Mouse (Mus musculus): ENCODE results near the gene Dad1. TPM values are rescaled to one million over a fixed set of nuclear protein-coding genes. Genes with fewer than 3 reads are reported as not detected.

Dad1 gene
- polyA plus RNA-seq, 1 experiment from 2014 or later, result 372 TPM

DNA sequence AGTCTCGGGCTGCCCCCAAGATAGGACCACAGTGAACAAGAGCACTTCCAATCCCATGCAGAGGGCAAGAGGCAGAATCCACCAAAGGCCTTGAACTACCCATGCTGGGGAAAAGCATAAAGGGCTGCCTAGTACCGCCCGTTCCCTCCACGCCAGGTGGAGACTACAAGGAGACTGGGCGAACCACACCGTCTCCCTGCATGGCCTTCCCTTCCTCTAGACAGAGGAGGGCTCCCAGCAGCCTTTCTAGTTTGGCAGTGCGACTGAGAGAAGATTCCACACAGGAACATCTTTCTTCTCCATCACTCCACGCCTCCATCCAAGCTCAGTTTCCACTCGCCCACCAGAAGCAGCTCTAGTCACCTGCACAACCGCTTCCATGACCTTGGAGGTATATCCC is 14.1 kb upstream of the Dad1 start:
- DNase-seq (ENCODE audit: low spot score), result no peak
- H3K4me1 ChIP-seq (ENCODE audit: control insufficient read depth, insufficient read depth, low read length), result no peaks in the 10 kb centered on the region
- H3K9me3 ChIP-seq (replicated peaks; ENCODE audit: control insufficient read depth, low read length), result no peaks in the 10 kb centered on the region
- H3K27me3 ChIP-seq (replicated peaks; ENCODE audit: control insufficient read depth, insufficient read depth, low read length), result no peaks in the 10 kb centered on the region
- no peak for ATAC-seq
- H3K27ac ChIP-seq (ENCODE audit: low read depth, low read length), result no peak overlapping the region
- no peak overlapping the region for H3K4me3 ChIP-seq (ENCODE audit: low read depth, low read length)
- H3K9ac ChIP-seq (ENCODE audit: low read length), result no peak overlapping the region
- H3K36me3 ChIP-seq (ENCODE audit: control insufficient read depth, insufficient read depth, low read length), result 0 out of 2 replicates have a peak, but pooled peaks cover 3% of the 10 kb centered on the region
- WGBS, result 93% methylated on average over 10 of the region's 10 CpGs
- H3K4me2 ChIP-seq (ENCODE audit: low read length), result no peak overlapping the region

DNA sequence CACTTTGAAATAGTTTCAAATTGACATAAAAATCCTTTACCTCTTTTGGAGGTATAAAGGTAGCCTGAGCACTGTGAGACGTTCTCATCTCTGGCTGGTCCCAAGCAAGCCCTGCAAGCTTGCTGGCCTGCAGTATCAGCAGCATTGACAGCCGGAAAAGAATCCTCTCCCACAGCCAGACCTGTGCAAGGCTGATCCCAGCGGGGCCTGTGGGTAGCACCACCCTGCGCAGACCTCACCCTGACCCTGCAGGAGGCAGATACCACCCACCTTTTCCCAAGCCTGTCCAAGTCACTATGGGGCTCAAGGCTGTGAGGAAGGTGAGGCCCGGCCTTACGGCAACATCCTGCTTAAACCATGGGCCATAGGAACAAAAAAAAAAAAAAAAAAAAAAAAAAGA is 12.0 kb upstream of the Dad1 start:
- Histone ChIP-seq H3K4me2 (ENCODE audit: low read length) (no peak overlapping the region), H3K27ac (ENCODE audit: low read depth, low read length) (no peak overlapping the region), H3K4me3 (ENCODE audit: low read depth, low read length) (no peak overlapping the region), H3K36me3 (ENCODE audit: control insufficient read depth, insufficient read depth, low read length) (0 out of 2 replicates have a peak, but pooled peaks cover 3% of the 10 kb centered on the region), H3K9me3 (replicated peaks; ENCODE audit: control insufficient read depth, low read length) (no peaks in the 10 kb centered on the region), H3K4me1 (ENCODE audit: control insufficient read depth, insufficient read depth, low read length) (no peaks in the 10 kb centered on the region), H3K27me3 (replicated peaks; ENCODE audit: control insufficient read depth, insufficient read depth, low read length) (no peaks in the 10 kb centered on the region), H3K9ac (ENCODE audit: low read length) (no peak overlapping the region)
- WGBS, result 68% methylated on average over 6 of the region's 6 CpGs
- DNase-seq (ENCODE audit: low spot score) (no peak), ATAC-seq (no peak)

- no peaks in the 10 kb centered on the region; the same call in 1 of the 2 replicates for H3K4me1 ChIP-seq (ENCODE audit: control insufficient read depth, insufficient read depth, low read length)
- H3K9ac ChIP-seq (ENCODE audit: low read length), result no peak overlapping the region
- H3K9me3 ChIP-seq (replicated peaks; ENCODE audit: control insufficient read depth, low read length), result no peaks in the 10 kb centered on the region
- DNase-seq (ENCODE audit: low spot score) (no peak), ATAC-seq (no peak)
- WGBS, result 42% methylated on average over 10 of the region's 10 CpGs
- no peak overlapping the region for H3K27ac ChIP-seq (ENCODE audit: low read depth, low read length)
- H3K36me3 ChIP-seq (ENCODE audit: control insufficient read depth, insufficient read depth, low read length), result 0 out of 2 replicates have a peak, but pooled peaks cover 3% of the 10 kb centered on the region
- H3K27me3 ChIP-seq (replicated peaks; ENCODE audit: control insufficient read depth, insufficient read depth, low read length), result no peaks in the 10 kb centered on the region
- no peak overlapping the region for H3K4me3 ChIP-seq (ENCODE audit: low read depth, low read length)
- no peak overlapping the region for H3K4me2 ChIP-seq (ENCODE audit: low read length)
Observed at GRCm38 (mm10) chr14:54265093-54265492, 11.2 kb upstream of the Dad1 start.

GRCm38 (mm10) chr14:54264231-54264630 is 10.3 kb upstream of the Dad1 start:
- Histone ChIP-seq H3K4me2 (ENCODE audit: low read length) (no peak overlapping the region), H3K27ac (ENCODE audit: low read depth, low read length) (no peak overlapping the region), H3K27me3 (replicated peaks; ENCODE audit: control insufficient read depth, insufficient read depth, low read length) (no peaks in the 10 kb centered on the region), H3K4me3 (ENCODE audit: low read depth, low read length) (no peak overlapping the region), H3K9me3 (replicated peaks; ENCODE audit: control insufficient read depth, low read length) (no peaks in the 10 kb centered on the region), H3K36me3 (ENCODE audit: control insufficient read depth, insufficient read depth, low read length) (0 out of 2 replicates have a peak, but pooled peaks cover 3% of the 10 kb centered on the region), H3K9ac (ENCODE audit: low read length) (no peak overlapping the region), H3K4me1 (ENCODE audit: control insufficient read depth, insufficient read depth, low read length) (peaks cover 4% of the 10 kb centered on the region; the same call in 1 of the 2 replicates)
- ATAC-seq (no peak), DNase-seq (ENCODE audit: low spot score) (no peak)
- 92% methylated on average over 7 of the region's 7 CpGs for WGBS

DNA sequence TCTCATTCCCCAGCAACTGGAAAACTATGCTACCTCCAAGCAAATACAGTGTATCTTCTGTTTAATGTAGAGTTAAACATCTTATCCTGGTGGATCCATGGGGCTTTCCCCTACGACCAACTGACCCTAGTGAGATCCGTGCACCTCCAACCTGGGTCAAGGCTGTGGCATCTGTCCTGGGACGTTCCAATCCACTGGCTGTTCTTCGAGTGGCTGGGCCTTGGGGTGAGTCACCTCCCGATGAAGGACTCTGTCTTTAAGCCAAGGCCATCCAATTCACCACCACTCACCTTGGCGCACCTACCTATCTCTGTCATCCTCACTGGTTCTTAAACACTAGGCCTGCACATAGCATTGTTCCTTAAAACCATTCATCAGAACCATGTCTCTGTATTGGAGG is 9.2 kb upstream of the Dad1 start:
- ATAC-seq (no peak), DNase-seq (ENCODE audit: low spot score) (no peak)
- H3K4me1 ChIP-seq (ENCODE audit: control insufficient read depth, insufficient read depth, low read length), result peaks cover 6% of the 10 kb centered on the region; the same call in 1 of the 2 replicates
- H3K9me3 ChIP-seq (replicated peaks; ENCODE audit: control insufficient read depth, low read length), result no peaks in the 10 kb centered on the region
- H3K27me3 ChIP-seq (replicated peaks; ENCODE audit: control insufficient read depth, insufficient read depth, low read length), result no peaks in the 10 kb centered on the region
- H3K27ac ChIP-seq (ENCODE audit: low read depth, low read length), result no peak overlapping the region
- no peak overlapping the region for H3K9ac ChIP-seq (ENCODE audit: low read length)
- H3K36me3 ChIP-seq (ENCODE audit: control insufficient read depth, insufficient read depth, low read length), result 0 out of 2 replicates have a peak, but pooled peaks cover 3% of the 10 kb centered on the region
- WGBS, result 93% methylated on average over 6 of the region's 6 CpGs
- H3K4me3 ChIP-seq (ENCODE audit: low read depth, low read length), result no peak overlapping the region
- H3K4me2 ChIP-seq (ENCODE audit: low read length), result no peak overlapping the region

DNA sequence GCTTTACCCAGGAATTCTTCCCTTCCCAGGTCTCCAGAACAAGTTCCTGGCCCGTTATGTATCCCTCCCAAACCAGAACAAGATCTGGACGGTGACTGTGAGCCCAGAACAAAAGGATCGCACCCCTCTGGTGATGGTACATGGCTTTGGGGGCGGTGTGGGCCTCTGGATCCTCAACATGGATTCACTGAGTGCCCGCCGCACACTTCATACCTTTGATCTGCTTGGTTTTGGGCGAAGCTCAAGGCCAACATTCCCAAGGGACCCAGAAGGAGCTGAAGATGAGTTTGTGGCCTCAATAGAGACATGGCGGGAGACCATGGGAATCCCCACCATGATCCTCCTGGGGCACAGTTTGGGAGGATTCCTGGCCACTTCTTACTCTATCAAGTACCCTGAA is 8.7 kb upstream of the Dad1 start:
- Histone ChIP-seq H3K9ac (ENCODE audit: low read length) (no peak overlapping the region), H3K9me3 (replicated peaks; ENCODE audit: control insufficient read depth, low read length) (no peaks in the 10 kb centered on the region), H3K36me3 (ENCODE audit: control insufficient read depth, insufficient read depth, low read length) (0 out of 2 replicates have a peak, but pooled peaks cover 3% of the 10 kb centered on the region), H3K27ac (ENCODE audit: low read depth, low read length) (no peak overlapping the region), H3K4me3 (ENCODE audit: low read depth, low read length) (no peak overlapping the region), H3K4me2 (ENCODE audit: low read length) (no peak overlapping the region), H3K27me3 (replicated peaks; ENCODE audit: control insufficient read depth, insufficient read depth, low read length) (no peaks in the 10 kb centered on the region), H3K4me1 (ENCODE audit: control insufficient read depth, insufficient read depth, low read length) (peaks cover 6% of the 10 kb centered on the region; the same call in 1 of the 2 replicates)
- DNase-seq (ENCODE audit: low spot score) (no peak), ATAC-seq (no peak)
- 91% methylated on average over 8 of the region's 8 CpGs for WGBS

DNA sequence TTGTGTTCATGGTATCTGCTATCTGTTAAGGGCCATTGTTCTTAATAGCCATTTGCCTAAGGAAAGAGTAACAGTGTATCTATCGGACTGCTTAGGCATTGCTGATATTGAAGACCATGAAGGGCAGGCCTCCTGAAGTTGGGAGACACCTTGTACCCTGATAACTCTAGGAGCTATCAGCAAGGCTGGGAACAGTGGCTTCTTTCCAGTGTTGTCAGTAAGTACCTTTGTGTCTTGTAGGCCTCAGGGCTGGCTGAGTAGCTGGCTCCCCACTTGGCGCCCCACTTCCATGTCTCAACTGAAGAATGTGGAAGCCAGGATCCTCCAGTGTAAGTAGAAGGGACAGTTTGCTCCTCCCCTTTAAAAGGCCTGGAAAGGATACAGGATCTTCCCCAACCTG is 7.5 kb upstream of the Dad1 start:
- no peak overlapping the region for H3K4me3 ChIP-seq (ENCODE audit: low read depth, low read length)
- peaks cover 6% of the 10 kb centered on the region; the same call in 1 of the 2 replicates for H3K4me1 ChIP-seq (ENCODE audit: control insufficient read depth, insufficient read depth, low read length)
- H3K27me3 ChIP-seq (replicated peaks; ENCODE audit: control insufficient read depth, insufficient read depth, low read length), result no peaks in the 10 kb centered on the region
- no peaks in the 10 kb centered on the region for H3K9me3 ChIP-seq (replicated peaks; ENCODE audit: control insufficient read depth, low read length)
- H3K27ac ChIP-seq (ENCODE audit: low read depth, low read length), result no peak overlapping the region
- 94% methylated on average over 2 of the region's 2 CpGs for WGBS
- DNase-seq (ENCODE audit: low spot score) (no peak), ATAC-seq (no peak)
- no peak overlapping the region for H3K4me2 ChIP-seq (ENCODE audit: low read length)
- H3K36me3 ChIP-seq (ENCODE audit: control insufficient read depth, insufficient read depth, low read length), result 0 out of 2 replicates have a peak, but pooled peaks cover 3% of the 10 kb centered on the region
- H3K9ac ChIP-seq (ENCODE audit: low read length), result no peak overlapping the region

- Histone ChIP-seq H3K27ac (ENCODE audit: low read depth, low read length) (no peak overlapping the region), H3K9ac (ENCODE audit: low read length) (no peak overlapping the region), H3K4me3 (ENCODE audit: low read depth, low read length) (no peak overlapping the region; the same call in 1 of the 2 replicates), H3K27me3 (replicated peaks; ENCODE audit: control insufficient read depth, insufficient read depth, low read length) (no peaks in the 10 kb centered on the region), H3K4me2 (ENCODE audit: low read length) (peak overlapping the region; percentile 64), H3K9me3 (replicated peaks; ENCODE audit: control insufficient read depth, low read length) (no peaks in the 10 kb centered on the region), H3K36me3 (ENCODE audit: control insufficient read depth, insufficient read depth, low read length) (0 out of 2 replicates have a peak, but pooled peaks cover 3% of the 10 kb centered on the region), H3K4me1 (ENCODE audit: control insufficient read depth, insufficient read depth, low read length) (peaks cover 6% of the 10 kb centered on the region; the same call in 1 of the 2 replicates)
- ATAC-seq, result no peak
- WGBS, result 78% methylated on average over 2 of the region's 2 CpGs
- DNase-seq (ENCODE audit: low spot score), result no peak
Observed at GRCm38 (mm10) chr14:54260196-54260595, 6.3 kb upstream of the Dad1 start.

DNA sequence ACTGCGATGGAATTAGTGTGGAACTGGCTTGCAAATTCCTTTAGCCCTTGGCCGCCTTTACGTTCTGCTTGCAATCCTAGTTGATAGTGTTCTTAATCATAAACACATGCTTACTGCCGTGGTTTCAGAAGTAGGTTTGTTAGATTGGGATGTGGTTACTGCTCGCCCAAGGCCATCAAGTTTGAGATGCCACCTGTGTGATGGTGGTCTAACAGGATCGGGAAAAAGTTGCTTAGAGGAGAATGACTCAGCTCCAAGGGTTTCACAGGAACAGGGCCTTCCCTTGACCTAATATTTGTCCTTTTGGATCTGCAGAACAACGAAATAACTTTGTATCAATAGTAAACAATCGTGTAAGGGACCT is 5.8 kb upstream of the Dad1 start:
- no peak overlapping the region for H3K27ac ChIP-seq (ENCODE audit: low read depth, low read length)
- H3K36me3 ChIP-seq (ENCODE audit: control insufficient read depth, insufficient read depth, low read length), result 0 out of 2 replicates have a peak, but pooled peaks cover 3% of the 10 kb centered on the region
- peaks cover 6% of the 10 kb centered on the region; the same call in 1 of the 2 replicates for H3K4me1 ChIP-seq (ENCODE audit: control insufficient read depth, insufficient read depth, low read length)
- H3K9ac ChIP-seq (ENCODE audit: low read length), result peak overlapping the region; percentile 62
- H3K4me2 ChIP-seq (ENCODE audit: low read length), result peak overlapping the region; percentile 64
- DNase-seq (ENCODE audit: low spot score) (no peak), ATAC-seq (no peak)
- H3K27me3 ChIP-seq (replicated peaks; ENCODE audit: control insufficient read depth, insufficient read depth, low read length), result no peaks in the 10 kb centered on the region
- 29% methylated on average over 8 of the region's 8 CpGs for WGBS
- H3K9me3 ChIP-seq (replicated peaks; ENCODE audit: control insufficient read depth, low read length), result no peaks in the 10 kb centered on the region
- H3K4me3 ChIP-seq (ENCODE audit: low read depth, low read length), result peak overlapping the region; percentile 38
